Mouse (Mus musculus) Muller cell, postnatal 12 days (primary cell): Measurements from ENCODE around the gene Hist3h2ba.
"Not testable (repeated sequence)": the region's sequence is repeated elsewhere in the genome, so short reads cannot be mapped to it uniquely, and the experiment has no call there.

Source experiments
- DNase-seq: peaks from one replicate; pipeline ENCODE4 v3.0.0-alpha.2; 2015; ENCODE audit errors: inconsistent ontology term

Hist3h2ba gene

GRCm38 (mm10) chr11:58938322-58939087 lies 10.2 kb upstream of the Hist3h2ba start, which contains the start of gene Rnf187:
Rnf187 (minus strand) TSS chr11:58938916.
- peak; percentile 95 for DNase-seq

- no peak for DNase-seq
Measured at GRCm38 (mm10) chr11:58939088-58939439, 9.7 kb upstream of the Hist3h2ba start.

GRCm38 (mm10) chr11:58944136-58944535 lies 4.6 kb upstream of the Hist3h2ba start:
- DNase-seq: no peak

- no peak for DNase-seq
Measured at GRCm38 (mm10) chr11:58947306-58947705, 1.4 kb upstream of the Hist3h2ba start.

GRCm38 (mm10) chr11:58947798-58948528 lies 757 bp upstream of the Hist3h2ba start:
- DNase-seq: peak; percentile 2

- DNase-seq: no peak
Measured at GRCm38 (mm10) chr11:58949480-58950431, 1.0 kb downstream of the Hist3h2ba start.

- DNase-seq: no peak
Measured at GRCm38 (mm10) chr11:58951210-58951609, 2.5 kb downstream of the Hist3h2ba start.

- peak; percentile 45 for DNase-seq
Measured at GRCm38 (mm10) chr11:58953351-58954169, 4.8 kb downstream of the Hist3h2ba start.

GRCm38 (mm10) chr11:58954170-58954419 lies 5.4 kb downstream of the Hist3h2ba start:
- DNase-seq: not testable (repeated sequence)

- DNase-seq: peak; percentile 92
Measured at GRCm38 (mm10) chr11:58954420-58955142, 5.9 kb downstream of the Hist3h2ba start, which contains the start of the genes Hist3h2a and Trim17. Hist3h2a (plus strand) TSS chr11:58954685. Trim17 (plus strand) TSS chr11:58954685.

GRCm38 (mm10) chr11:58955143-58955867 lies 6.6 kb downstream of the Hist3h2ba start:
- DNase-seq: no peak

GRCm38 (mm10) chr11:58955868-58956257 lies 7.1 kb downstream of the Hist3h2ba start:
- no peak for DNase-seq

- DNase-seq: no peak
Measured at GRCm38 (mm10) chr11:58957226-58957914, 8.7 kb downstream of the Hist3h2ba start.

GRCm38 (mm10) chr11:58958536-58958935 lies 9.8 kb downstream of the Hist3h2ba start:
- DNase-seq: no peak

- DNase-seq: no peak
Measured at GRCm38 (mm10) chr11:58959186-58959825, 10.6 kb downstream of the Hist3h2ba start.

GRCm38 (mm10) chr11:58959921-58960465 lies 11.3 kb downstream of the Hist3h2ba start:
- peak; percentile 90 for DNase-seq

GRCm38 (mm10) chr11:58961364-58962177 lies 12.9 kb downstream of the Hist3h2ba start:
- DNase-seq: no peak
